Mouse (Mus musculus): ENCODE results near the gene Prm2. TPM values are rescaled to one million over a fixed set of nuclear protein-coding genes. Genes with fewer than 3 reads are reported as not detected.

Gene Prm2
- under 1 TPM in 1 of 2 experiments, not detected in 1; 0.76 TPM for polyA plus RNA-seq (2017; shearing (Covaris generic))

DNA sequence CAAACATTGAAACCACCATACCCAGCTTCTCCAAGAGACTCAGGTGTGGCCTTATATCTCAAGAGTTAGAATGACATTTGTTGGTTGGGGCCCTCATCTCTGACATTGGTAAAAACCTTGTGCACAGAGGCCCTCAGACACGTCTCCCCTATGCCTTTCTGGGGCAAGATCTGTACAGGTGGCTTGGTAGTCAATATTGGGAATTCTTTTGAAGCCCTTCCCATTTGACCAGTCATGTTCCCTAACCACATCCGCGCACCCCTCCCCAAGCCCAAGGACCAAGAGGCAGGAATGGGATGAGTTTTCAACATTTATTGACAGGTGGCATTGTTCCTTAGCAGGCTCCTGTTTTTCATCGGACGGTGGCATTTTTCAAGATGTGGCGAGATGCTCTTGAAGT is at the start of gene Prm2:
TSS of gene Prm2 (minus strand) at position 101 of the 400 bp plus-strand sequence.

DNA sequence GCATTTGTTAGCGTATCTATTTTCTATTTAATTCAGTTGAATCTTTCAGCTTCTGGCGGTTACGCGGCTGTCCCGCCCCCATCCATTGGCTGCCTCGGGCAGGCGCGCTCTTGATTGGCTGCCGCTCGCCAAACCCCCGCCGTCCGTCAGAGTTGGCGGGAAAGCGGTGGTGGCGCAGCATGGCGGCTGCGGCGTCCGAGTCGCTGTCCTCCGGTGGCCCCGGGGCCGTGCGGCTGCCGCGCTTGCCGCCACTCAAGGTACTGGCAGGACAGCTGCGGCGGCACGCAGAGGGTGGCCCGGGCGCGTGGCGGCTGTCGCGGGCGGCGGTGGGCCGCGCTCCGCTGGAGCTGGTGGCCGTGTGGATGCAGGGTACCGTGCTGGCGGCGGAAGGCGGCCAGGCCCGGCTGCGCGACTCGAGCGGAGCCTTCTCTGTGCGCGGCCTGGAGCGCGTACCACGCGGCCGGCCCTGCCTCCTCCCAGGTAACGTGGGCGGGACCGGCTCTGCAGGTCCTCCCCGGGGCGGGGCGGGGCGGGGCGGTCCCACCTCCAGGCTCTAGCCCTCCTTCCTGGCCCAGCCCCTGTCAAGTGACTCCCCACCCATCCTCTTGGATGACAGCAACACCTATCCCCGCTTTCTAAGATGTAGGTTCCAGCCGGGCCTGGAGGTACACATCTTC is 39.1 kb upstream of the Prm2 start, which contains the start of gene Rmi2:
TSS of gene Rmi2 (plus strand) at position 149 of the 677 bp plus-strand sequence.

DNA sequence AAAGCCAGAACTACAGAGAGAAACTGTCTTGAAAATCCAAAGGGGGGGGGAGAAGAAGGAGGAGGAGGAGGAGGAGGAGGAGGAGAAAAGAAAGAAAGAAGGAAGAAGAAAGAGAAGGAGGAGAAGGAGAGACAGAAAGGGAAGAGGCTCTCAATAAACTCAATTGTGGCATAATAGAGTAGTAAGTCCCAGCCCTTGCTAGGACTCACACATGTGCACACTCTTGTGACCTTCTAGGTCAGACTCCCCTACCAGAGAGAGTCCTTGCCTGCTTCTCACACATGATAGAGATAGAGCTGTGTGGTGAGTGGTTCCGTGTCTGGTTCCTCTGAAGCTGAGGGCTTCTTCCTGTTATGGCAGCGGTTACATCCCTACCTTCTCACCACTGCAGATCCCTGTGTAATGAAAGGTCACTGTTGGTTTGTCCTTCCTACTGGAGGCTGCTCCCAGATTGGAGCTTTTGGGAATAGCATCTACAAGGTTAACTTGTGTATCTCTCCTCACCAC is 17.0 kb upstream of the Prm2 start, which contains the start of gene Gm11172:
TSS of gene Gm11172 (plus strand) at position 51 of the 507 bp plus-strand sequence.

DNA sequence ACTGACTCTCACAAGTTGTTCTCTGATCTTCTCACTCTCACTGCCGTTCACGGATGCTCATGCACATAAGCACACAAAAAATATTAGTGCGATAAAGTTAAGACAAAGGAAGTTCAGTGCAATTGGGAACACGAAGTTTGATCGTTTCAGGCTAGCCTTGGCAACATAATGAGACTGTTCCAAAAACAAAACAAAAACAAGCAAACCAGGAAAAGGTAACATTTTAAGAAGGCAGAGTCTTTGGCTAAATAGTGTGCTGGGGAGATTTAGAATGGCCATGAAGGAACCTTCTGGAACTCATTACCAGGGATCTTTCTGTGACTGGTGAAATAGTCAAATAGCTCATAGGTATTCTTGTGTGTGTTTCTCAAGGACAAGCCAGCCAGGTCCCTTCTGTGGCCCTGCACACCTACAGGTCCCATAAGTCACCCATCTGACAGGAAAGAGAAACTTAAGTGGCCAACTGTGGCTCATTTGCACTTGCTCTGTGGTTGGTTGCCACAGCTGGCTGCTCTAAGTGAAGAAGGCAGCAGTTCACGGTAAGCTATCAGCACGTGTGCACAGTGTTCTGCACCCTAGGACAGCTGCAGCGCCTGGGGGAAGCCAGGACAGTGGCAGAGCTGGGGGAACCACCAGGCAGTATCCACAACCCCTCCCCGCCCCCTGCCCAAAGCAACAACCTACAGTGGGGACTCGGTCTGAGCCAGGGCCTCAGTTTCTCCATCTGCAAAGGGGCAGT is 10.0 kb upstream of the Prm2 start, which contains the start of gene Prm1:
TSS of gene Prm1 (minus strand) at position 51 of the 739 bp plus-strand sequence.

DNA sequence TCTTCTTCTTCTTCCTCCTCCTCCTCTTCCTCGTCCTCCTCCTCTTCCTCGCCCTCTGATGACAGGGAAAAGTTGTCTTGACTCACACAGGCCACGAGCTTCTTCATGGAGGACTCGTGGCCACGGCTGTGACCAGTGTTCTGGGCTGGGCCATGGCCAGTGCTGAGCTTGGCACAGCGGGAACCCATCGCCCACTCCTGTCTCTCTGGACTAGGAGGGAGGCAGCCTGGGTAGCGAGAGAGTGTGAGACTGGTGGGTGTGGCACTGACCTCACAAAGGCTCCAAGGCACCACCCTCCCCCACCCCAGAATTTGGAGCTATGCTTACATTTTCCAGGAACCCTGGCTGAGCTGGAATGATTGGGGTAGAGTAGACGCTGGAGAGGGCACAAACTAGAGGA is 5.2 kb downstream of the Prm2 start, which contains the start of gene Prm3:
TSS of gene Prm3 (minus strand) at position 213 of the 400 bp plus-strand sequence.

DNA sequence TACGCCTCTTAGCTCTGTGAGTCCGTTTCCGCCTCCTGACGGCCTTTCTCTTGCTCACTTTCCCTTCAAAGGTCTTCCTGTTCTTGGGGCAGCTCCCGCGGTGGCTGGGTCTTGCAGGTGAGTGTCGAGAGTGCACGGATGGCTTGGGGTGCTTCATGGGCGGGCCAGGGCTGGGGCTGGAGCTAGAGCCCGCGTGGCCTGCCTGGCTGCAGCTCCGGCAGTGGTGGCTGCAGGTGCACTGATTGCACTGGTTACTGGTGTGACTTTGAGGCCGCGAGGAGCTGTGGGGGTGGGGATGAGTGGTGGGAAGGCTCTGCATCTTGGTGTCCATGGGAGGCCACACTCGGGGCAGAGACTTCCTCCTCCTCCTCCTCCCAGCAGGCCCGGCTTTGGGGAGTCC is 7.7 kb downstream of the Prm2 start, which contains the start of gene Tnp2:
TSS of gene Tnp2 (minus strand) at position 390 of the 400 bp plus-strand sequence.

DNA sequence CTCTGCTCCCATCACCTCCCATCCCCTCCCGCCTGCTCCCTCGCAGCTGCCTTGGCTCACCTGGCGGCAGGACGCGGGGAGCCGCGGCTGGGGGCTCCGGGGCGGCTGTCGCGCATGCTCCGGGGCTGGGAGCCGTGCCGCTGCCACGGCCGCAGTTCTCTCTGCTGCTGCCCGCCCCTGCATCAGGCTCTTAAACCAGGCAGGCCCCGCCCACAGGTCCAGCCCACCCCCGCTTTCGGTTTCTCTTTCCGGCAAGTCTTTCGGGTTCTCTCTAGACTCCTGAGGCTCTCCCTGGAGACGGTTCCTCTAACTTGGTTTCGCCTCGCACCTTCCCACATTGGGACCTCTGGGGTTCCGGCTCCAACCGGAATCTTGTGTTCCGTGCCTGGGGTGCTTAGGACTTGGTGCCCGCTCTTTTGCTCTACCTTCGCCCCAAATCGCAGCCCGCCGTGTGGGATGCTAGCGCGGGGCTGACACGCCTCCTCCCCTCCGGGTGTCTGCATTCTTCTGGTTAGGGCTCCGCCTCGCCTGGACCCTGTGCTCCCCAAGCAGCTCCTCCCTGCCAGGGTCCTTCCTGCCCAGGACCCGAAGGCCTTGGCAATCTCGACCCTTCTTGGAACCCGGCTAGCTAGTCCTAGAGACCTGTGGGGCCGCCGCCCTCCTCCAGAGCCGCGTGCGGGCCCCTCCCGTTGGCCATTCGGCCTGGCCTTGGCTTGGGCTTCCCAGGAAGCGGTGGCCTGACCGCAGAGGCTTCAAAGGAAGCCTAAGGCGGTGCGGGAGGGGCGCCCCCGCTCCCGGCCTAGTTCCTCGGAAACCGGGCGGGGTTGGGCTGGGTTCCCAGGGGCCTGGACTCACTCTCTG is 10.3 kb downstream of the Prm2 start, which contains the start of gene Socs1:
TSS of gene Socs1 (minus strand) at position 166 of the 861 bp plus-strand sequence.

Other genes starting within 250 kb of the Prm2 start
- 100 to 1,000 TPM; 111 to 128 TPM for gene Socs1, start 10.6 kb downstream of the Prm2 start, polyA plus RNA-seq (2017; shearing (Covaris generic))
- 1 to 10 TPM; 3.4 to 6.3 TPM for gene Tnp2, start 7.5 kb downstream of the Prm2 start, polyA plus RNA-seq (2017; shearing (Covaris generic))
- gene Prm3, start 5.2 kb downstream of the Prm2 start, polyA plus RNA-seq (2017; shearing (Covaris generic)): not detected
- 1 to 10 TPM in 1 of 2 experiments, under 1 TPM in 1; 0.66 to 1.2 TPM for gene Prm1, start 9.7 kb upstream of the Prm2 start, polyA plus RNA-seq (2017; shearing (Covaris generic))
- gene Gm11172, start 16.8 kb upstream of the Prm2 start, polyA plus RNA-seq (2017; shearing (Covaris generic)): not detected
- 1 to 10 TPM; 5.5 to 6.6 TPM for gene Rmi2, start 38.9 kb upstream of the Prm2 start, polyA plus RNA-seq (2017; shearing (Covaris generic))

Measured in activated CD4-positive, CD25-positive, alpha-beta regulatory T cell (primary cell).